Mouse (Mus musculus) heart, embryonic 16.5 days (tissue): ENCODE measurements around the gene Ublcp1. TPM values are rescaled to one million over a fixed set of nuclear protein-coding genes. Genes with fewer than 3 reads are reported as not detected.
"Not testable (repeated sequence)": the region's sequence is repeated elsewhere in the genome, so short reads cannot be mapped to it uniquely, and the experiment has no call there.

Experiments used
- ATAC-seq: fragments of 200-750 bp; cut with Nextera tagmentation; replicated peaks from 2 replicates; pipeline ENCODE4 v1.8.0; 2017; ENCODE audit warnings: moderate number of reproducible peaks; ENCODE audit not compliant: insufficient read depth, low FRiP score; ENCODE audit errors: extremely low read depth
- H3K27ac ChIP-seq: fragments of 300-500 bp; sonication (generic); 2 replicates; pipeline ENCODE4 v1.5.1; 2014; ENCODE audit warnings: mild to moderate bottlenecking, low read length, control low read depth, moderate library complexity
- H3K27me3 ChIP-seq: fragments of 300-500 bp; sonication (generic); 2 replicates; pipeline ENCODE4 v1.6.1; 2014; ENCODE audit warnings: low read length, mixed read lengths; ENCODE audit not compliant: control insufficient read depth, insufficient read depth
- H3K36me3 ChIP-seq: fragments of 300-500 bp; sonication (generic); 2 replicates; pipeline ENCODE4 v1.6.1; 2014; ENCODE audit not compliant: control insufficient read depth, insufficient read depth
- H3K4me1 ChIP-seq: fragments of 300-500 bp; sonication (generic); 2 replicates; pipeline ENCODE4 v1.6.1; 2014; ENCODE audit warnings: low read length, mixed read lengths; ENCODE audit not compliant: control insufficient read depth, insufficient read depth
- H3K4me2 ChIP-seq: fragments of 300-500 bp; sonication (generic); 2 replicates; pipeline ENCODE4 v1.6.1; 2014; ENCODE audit warnings: low read depth, mild to moderate bottlenecking, control low read depth, low read length
- H3K4me3 ChIP-seq: fragments of 300-500 bp; sonication (generic); 2 replicates; pipeline ENCODE4 v1.5.1; 2014; ENCODE audit warnings: mild to moderate bottlenecking, control low read depth, low read length
- H3K9ac ChIP-seq: fragments of 300-500 bp; sonication (generic); 2 replicates; pipeline ENCODE4 v1.6.1; 2014; ENCODE audit warnings: low read length, control low read depth
- H3K9me3 ChIP-seq: fragments of 300-500 bp; sonication (generic); replicated peaks from 2 replicates; pipeline ENCODE4 v1.6.1; 2016; ENCODE audit warnings: low read length; ENCODE audit not compliant: control insufficient read depth
- WGBS: fragments of 180-500 bp; shearing (Covaris S2); extraction: QIAGEN DNeasy Blood & Tissue Kit; methylation state at CpG from one replicate; pipeline ENCODE4 v1.1.7; 2014; 5-methylcytosine and 5-hydroxymethylcytosine counted together
- polyA plus RNA-seq: library from polyadenylated mRNA; unstranded; fragments of >200 nt; fragmentation: Nextera tagmentation; extraction: Ambion mirVana; gene quantifications from 2 replicates; pipeline ENCODE4 v1.2.1, GENCODE M21; 2015

Ublcp1 gene
- polyA plus RNA-seq, 1 experiment from 2014 or later, result 44.5 TPM

- peaks cover 13% of the 10 kb centered on the region for H3K4me1 ChIP-seq
- no peaks in the 10 kb centered on the region for H3K9me3 ChIP-seq
- H3K27ac ChIP-seq, result peak overlapping the region; percentile 96
- H3K36me3 ChIP-seq, result no peaks in the 10 kb centered on the region
- peak overlapping the region; percentile 76 for H3K4me2 ChIP-seq
- no peaks in the 10 kb centered on the region for H3K27me3 ChIP-seq
- no peak for ATAC-seq
- WGBS, result 13% methylated on average over 4 of the region's 4 CpGs
- peak overlapping the region; percentile 83 for H3K9ac ChIP-seq
- H3K4me3 ChIP-seq, result peak overlapping the region; percentile 66
Observed at GRCm38 (mm10) chr11:44471337-44471995, 1.2 kb upstream of the Ublcp1 start.

- H3K9ac ChIP-seq, result peak overlapping the region; percentile 83
- H3K9me3 ChIP-seq, result no peaks in the 10 kb centered on the region
- ATAC-seq, result peak; percentile 68
- H3K27ac ChIP-seq, result peak overlapping the region; percentile 96
- peak overlapping the region; percentile 66 for H3K4me3 ChIP-seq
- peaks cover 13% of the 10 kb centered on the region for H3K4me1 ChIP-seq
- under 1% methylated on average over 59 of the region's 59 CpGs for WGBS
- no peaks in the 10 kb centered on the region for H3K27me3 ChIP-seq
- peak overlapping the region; percentile 76 for H3K4me2 ChIP-seq
- H3K36me3 ChIP-seq, result peaks cover 6% of the 10 kb centered on the region; the same call in 1 of the 2 replicates
Observed at GRCm38 (mm10) chr11:44469646-44470431, 459 bp downstream of the Ublcp1 start.

GRCm38 (mm10) chr11:44468306-44468790 is 1.9 kb downstream of the Ublcp1 start:
- Histone ChIP-seq H3K27me3 (no peaks in the 10 kb centered on the region), H3K4me3 (no peak overlapping the region), H3K4me2 (no peak overlapping the region), H3K36me3 (peaks cover 12% of the 10 kb centered on the region; the same call in 1 of the 2 replicates), H3K9ac (no peak overlapping the region), H3K27ac (no peak overlapping the region), H3K4me1 (peaks cover 13% of the 10 kb centered on the region), H3K9me3 (no peaks in the 10 kb centered on the region)
- 76% methylated on average over 10 of the region's 10 CpGs for WGBS
- ATAC-seq, result no peak

- H3K4me2 ChIP-seq, result no peak overlapping the region
- no peaks in the 10 kb centered on the region for H3K27me3 ChIP-seq
- 82% methylated on average over 6 of the region's 6 CpGs for WGBS
- no peaks in the 10 kb centered on the region for H3K9me3 ChIP-seq
- no peak overlapping the region for H3K9ac ChIP-seq
- H3K36me3 ChIP-seq, result peaks cover 12% of the 10 kb centered on the region; the same call in 1 of the 2 replicates
- H3K4me1 ChIP-seq, result peaks cover 13% of the 10 kb centered on the region
- H3K4me3 ChIP-seq, result no peak overlapping the region
- ATAC-seq, result no peak
- no peak overlapping the region for H3K27ac ChIP-seq
Observed at GRCm38 (mm10) chr11:44466949-44467442, 3.3 kb downstream of the Ublcp1 start.

- no peak overlapping the region for H3K4me3 ChIP-seq
- no peaks in the 10 kb centered on the region for H3K9me3 ChIP-seq
- no peaks in the 10 kb centered on the region for H3K4me1 ChIP-seq
- 50% methylated on average over 6 of the region's 6 CpGs for WGBS
- H3K36me3 ChIP-seq, result peaks cover 30% of the 10 kb centered on the region
- ATAC-seq, result peak; percentile 90
- no peak overlapping the region for H3K4me2 ChIP-seq
- H3K27me3 ChIP-seq, result no peaks in the 10 kb centered on the region
- H3K27ac ChIP-seq, result 0 out of 2 replicates have a peak overlapping the region, but pooled peaks have one; percentile 5
- H3K9ac ChIP-seq, result no peak overlapping the region
Observed at GRCm38 (mm10) chr11:44461493-44461892, 8.8 kb downstream of the Ublcp1 start.

- Histone ChIP-seq H3K9me3 (no peaks in the 10 kb centered on the region), H3K9ac (no peak overlapping the region), H3K27ac (no peak overlapping the region), H3K27me3 (no peaks in the 10 kb centered on the region), H3K4me2 (no peak overlapping the region), H3K4me1 (no peaks in the 10 kb centered on the region), H3K36me3 (peaks cover 10% of the 10 kb centered on the region), H3K4me3 (no peak overlapping the region)
- ATAC-seq, result no peak
- WGBS, result 56% methylated on average over 2 of the region's 2 CpGs
Observed at GRCm38 (mm10) chr11:44453423-44453822, 16.9 kb downstream of the Ublcp1 start.

GRCm38 (mm10) chr11:44452016-44452415 is 18.3 kb downstream of the Ublcp1 start:
- not testable (repeated sequence) for H3K4me2 ChIP-seq, ATAC-seq, H3K4me1 ChIP-seq, H3K4me3 ChIP-seq, H3K9me3 ChIP-seq, H3K27me3 ChIP-seq, H3K36me3 ChIP-seq, H3K9ac ChIP-seq, H3K27ac ChIP-seq
- 86% methylated on average over 5 of the region's 5 CpGs for WGBS

GRCm38 (mm10) chr11:44451046-44451445 is 19.3 kb downstream of the Ublcp1 start:
- no peak overlapping the region for H3K4me3 ChIP-seq
- no peaks in the 10 kb centered on the region for H3K4me1 ChIP-seq
- H3K4me2 ChIP-seq, result no peak overlapping the region
- no peaks in the 10 kb centered on the region for H3K27me3 ChIP-seq
- H3K9ac ChIP-seq, result no peak overlapping the region
- H3K36me3 ChIP-seq, result peaks cover 4% of the 10 kb centered on the region
- ATAC-seq, result no peak; the same call in 1 of the 2 replicates
- no peak overlapping the region for H3K27ac ChIP-seq
- no peaks in the 10 kb centered on the region for H3K9me3 ChIP-seq

- Histone ChIP-seq H3K27me3 (no peaks in the 10 kb centered on the region), H3K27ac (no peak overlapping the region), H3K9ac (no peak overlapping the region), H3K4me3 (no peak overlapping the region), H3K36me3 (no peaks in the 10 kb centered on the region), H3K4me1 (no peaks in the 10 kb centered on the region), H3K4me2 (no peak overlapping the region), H3K9me3 (no peaks in the 10 kb centered on the region)
- ATAC-seq, result no peak
- 90% methylated on average over 6 of the region's 6 CpGs for WGBS
Observed at GRCm38 (mm10) chr11:44437786-44438185, 32.5 kb downstream of the Ublcp1 start.
